Mouse (Mus musculus) small intestine, adult 2 months (tissue): ENCODE results near the gene Osbpl6.

ENCODE experiments used
- CTCF ChIP-seq: fragments of 200-500 bp; IDR thresholded peaks from 2 replicates; pipeline ENCODE4 v1.5.1; 2012; ENCODE audit warnings: low read depth, mild to moderate bottlenecking, control low read depth, inconsistent platforms, low read length, moderate library complexity, mixed read lengths; ENCODE audit not compliant: insufficient replicate concordance, insufficient read length; ENCODE audit errors: extremely low read depth
- POLR2A ChIP-seq: fragments of 200-500 bp; IDR thresholded peaks from 2 replicates; pipeline ENCODE4 v1.6.1; 2012; ENCODE audit warnings: low read depth, mild to moderate bottlenecking, control low read depth, inconsistent platforms, low read length, moderate library complexity

DNA sequence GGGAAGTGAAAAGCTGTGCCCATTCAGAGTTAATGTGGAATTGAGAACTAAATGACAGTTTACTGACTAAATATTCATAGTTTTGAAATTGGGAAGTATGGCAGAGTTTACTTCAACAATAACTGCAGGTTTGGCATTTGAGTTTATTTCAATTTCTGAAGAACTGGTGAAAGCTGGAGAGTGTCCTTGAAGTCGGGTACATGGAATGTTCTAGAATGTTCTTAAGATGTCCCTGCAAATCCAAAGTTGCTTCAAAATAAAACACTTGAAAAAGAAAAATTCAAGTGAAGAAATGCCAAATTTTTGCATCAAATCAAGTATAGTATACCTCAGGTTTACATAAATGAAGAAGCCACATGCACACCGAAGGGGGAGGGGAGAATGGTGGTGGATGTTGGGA is 98.7 kb downstream of the Osbpl6 start:
- TF ChIP-seq POLR2A (no peak), CTCF (no peak)
